33 mouse cellular contexts compared by ENCODE assay signal in the genomic region with DNA sequence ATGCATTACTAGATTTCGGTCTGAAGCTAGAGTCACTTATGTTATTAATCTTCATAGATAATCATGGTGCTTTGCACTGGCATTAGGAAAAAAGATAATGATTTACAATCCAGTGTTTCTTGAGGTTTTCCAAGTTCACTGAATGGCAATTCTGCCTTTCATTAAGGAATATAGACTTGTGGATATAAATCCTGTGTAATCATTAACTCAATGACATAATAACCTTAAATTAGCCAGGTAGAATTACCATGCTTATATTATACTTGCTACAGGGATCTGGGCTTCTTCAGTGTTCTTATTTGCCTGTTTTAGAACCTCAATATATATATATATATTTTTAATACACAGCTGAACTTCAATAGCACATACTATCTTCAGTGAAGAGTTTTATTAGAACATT.
"Had no signal": no experiment of that assay in that cellular context is flagged by ENCODE, and none has a peak within 500 bp of the region (broad histone marks: within the 10 kb centered on the region; RNA-seq: fewer than 3 reads in every experiment).

No protein-coding gene starts in this region.

- ATAC-seq: hindbrain, embryonic 16.5 days; hindbrain, postnatal 0 days; inflammation-experienced regulatory T-cells, adult 6 months had no signal

- H3K4me2 ChIP-seq: heart, embryonic 11.5 days; heart, embryonic 12.5 days; heart, embryonic 13.5 days; heart, embryonic 15.5 days; hindbrain, embryonic 12.5 days; hindbrain, embryonic 13.5 days; hindbrain, embryonic 14.5 days; hindbrain, embryonic 15.5 days; kidney, embryonic 15.5 days had no signal

- H3K9me3 ChIP-seq: heart, embryonic 10.5 days; heart, embryonic 12.5 days; heart, embryonic 13.5 days; heart, embryonic 15.5 days; hindbrain, embryonic 10.5 days; hindbrain, embryonic 12.5 days; hindbrain, embryonic 13.5 days; hindbrain, embryonic 15.5 days; kidney, embryonic 15.5 days had no signal

- DNase-seq: heart, postnatal 10 days; heart, postnatal 14 days; heart, postnatal 36 days; heart, postnatal 4 days; kidney, adult 11 months; kidney, adult 18-20 months; kidney, adult 2 months; kidney, adult 8-10 months; kidney, adult 9 months; kidney, postnatal 10 days; kidney, postnatal 14 days; kidney, postnatal 25 days; kidney, postnatal 36 days; kidney, postnatal 4 days; layer of hippocampus, adult 9-11 months; layer of hippocampus, postnatal 36 days had no signal

- H3K27me3 ChIP-seq: heart, embryonic 12.5 days; heart, embryonic 13.5 days; heart, embryonic 15.5 days; hindbrain, embryonic 12.5 days; hindbrain, embryonic 13.5 days; hindbrain, embryonic 15.5 days; kidney, embryonic 15.5 days had no signal

- H3K4me3 ChIP-seq: heart, embryonic 10.5 days; heart, embryonic 12.5 days; heart, embryonic 13.5 days; heart, embryonic 15.5 days; hindbrain, embryonic 10.5 days; hindbrain, embryonic 12.5 days; hindbrain, embryonic 13.5 days; hindbrain, embryonic 15.5 days; kidney, embryonic 15.5 days; layer of hippocampus, adult 2 months; left cerebral cortex, adult 2 months had no signal

- H3K9ac ChIP-seq: heart, embryonic 12.5 days; heart, embryonic 13.5 days; heart, embryonic 15.5 days; hindbrain, embryonic 12.5 days; hindbrain, embryonic 13.5 days; hindbrain, embryonic 14.5 days; hindbrain, embryonic 15.5 days; kidney, embryonic 15.5 days had no signal

- H3K36me3 ChIP-seq: heart, embryonic 10.5 days; heart, embryonic 12.5 days; heart, embryonic 13.5 days; heart, embryonic 15.5 days; hindbrain, embryonic 10.5 days; hindbrain, embryonic 12.5 days; hindbrain, embryonic 13.5 days; hindbrain, embryonic 15.5 days; kidney, embryonic 15.5 days had no signal

- H3K4me1 ChIP-seq: heart, embryonic 10.5 days; heart, embryonic 12.5 days; heart, embryonic 13.5 days; heart, embryonic 15.5 days; hindbrain, embryonic 10.5 days; hindbrain, embryonic 12.5 days; hindbrain, embryonic 13.5 days; hindbrain, embryonic 15.5 days; kidney, embryonic 15.5 days had no signal

- H3K27ac ChIP-seq: heart, embryonic 10.5 days; heart, embryonic 13.5 days; heart, embryonic 15.5 days; hindbrain, embryonic 10.5 days; hindbrain, embryonic 12.5 days; hindbrain, embryonic 13.5 days; hindbrain, embryonic 14.5 days; hindbrain, embryonic 15.5 days; hindbrain, postnatal 0 days; kidney, embryonic 15.5 days; kidney, postnatal 0 days; layer of hippocampus, adult 2 months; left cerebral cortex, adult 2 months had no signal
